Mouse (Mus musculus) gonadal fat pad, adult 2 months (tissue): Measurements from ENCODE around the gene Ddx6. TPM values are rescaled to one million over a fixed set of nuclear protein-coding genes. Genes with fewer than 3 reads are reported as not detected.

Experiments
- DNase-seq: peaks from one replicate; pipeline ENCODE4 v3.0.0-alpha.2; 2012; ENCODE audit warnings: low read depth
- polyA plus RNA-seq: library from polyadenylated mRNA; depleted of rRNA; stranded (reverse); fragments of >200 nt; gene quantifications from 2 replicates; pipeline ENCODE4 v1.2.3, GENCODE M21; 2012; rRNA removed

Ddx6 gene
- polyA plus RNA-seq, 1 experiment, result 22.8 TPM

DNA sequence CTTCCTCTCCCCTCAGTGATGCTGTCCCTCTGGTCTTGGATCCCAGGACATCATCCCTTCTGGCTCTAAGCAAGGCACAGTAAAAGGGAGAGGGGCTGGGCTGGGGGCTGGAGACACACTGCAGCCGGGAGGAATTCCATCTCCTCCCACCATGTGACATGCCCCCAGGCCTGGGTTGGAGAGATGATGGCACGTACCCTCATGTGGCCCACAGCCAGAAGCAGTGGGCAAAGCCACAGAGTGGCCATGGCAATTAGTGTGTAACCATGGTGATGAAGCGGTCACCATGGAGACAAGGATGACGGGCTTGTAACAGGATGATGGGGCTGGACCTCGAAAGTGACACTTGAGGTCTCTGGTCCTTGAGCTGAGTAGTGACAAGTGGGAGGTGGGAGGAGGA, 81.9 kb downstream of the Ddx6 start:
- DNase-seq, result no peak

DNA sequence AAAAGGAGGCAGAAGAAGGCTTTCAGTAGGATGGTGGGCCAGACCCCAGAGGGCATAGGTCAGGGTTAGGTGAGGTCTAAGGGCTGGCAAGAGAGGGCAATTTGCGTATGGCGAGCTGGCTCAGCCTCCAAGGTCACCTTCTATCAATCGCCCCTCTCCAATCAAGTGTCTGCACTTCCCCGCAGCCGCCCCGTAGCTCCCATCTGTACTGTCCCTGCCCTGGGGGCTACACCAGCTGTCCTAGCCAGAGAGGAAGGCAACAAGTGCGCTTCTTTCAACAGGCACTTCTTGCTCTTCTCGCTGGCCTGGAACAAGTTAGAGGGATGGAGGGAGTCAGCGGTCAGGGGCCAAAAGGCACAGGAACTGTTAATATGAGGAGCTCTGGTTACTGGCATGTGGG, 83.3 kb downstream of the Ddx6 start:
- DNase-seq, result no peak

Other genes with a start within 250 kb of the Ddx6 start
- gene Vps11, start 243.2 kb upstream of the Ddx6 start, polyA plus RNA-seq, result 42.6 and 46.1 TPM in 2 replicates
- gene Hyou1, start 225.4 kb upstream of the Ddx6 start, polyA plus RNA-seq, result 124 and 158 TPM in 2 replicates
- gene Slc37a4, start 208.0 kb upstream of the Ddx6 start, polyA plus RNA-seq, result 90.4 and 96.0 TPM in 2 replicates
- gene Rps25, start 197.8 kb upstream of the Ddx6 start, polyA plus RNA-seq, result 255 and 355 TPM in 2 replicates
- gene Trappc4, start 197.3 kb upstream of the Ddx6 start, polyA plus RNA-seq, result 63.4 and 83.7 TPM in 2 replicates
- 25.4 and 35.0 TPM in 2 replicates for gene Ccdc84, start 186.3 kb upstream of the Ddx6 start, polyA plus RNA-seq
- gene Foxr1, start 163.8 kb upstream of the Ddx6 start, polyA plus RNA-seq, result 0.05 TPM in 1 of 2 replicates, not detected in the other
- 5.7 and 7.3 TPM in 2 replicates for gene Upk2, start 149.9 kb upstream of the Ddx6 start, polyA plus RNA-seq
- gene Bcl9l, start 122.1 kb upstream of the Ddx6 start, polyA plus RNA-seq, result 31.3 and 54.0 TPM in 2 replicates
- 0.88 and 1.2 TPM in 2 replicates for gene Cxcr5, start 43.0 kb upstream of the Ddx6 start, polyA plus RNA-seq
- 0.45 TPM in 1 of 2 replicates, not detected in the other for gene Treh, start 68.3 kb downstream of the Ddx6 start, polyA plus RNA-seq
- 90.2 and 117 TPM in 2 replicates for gene Phldb1, start 130.3 kb downstream of the Ddx6 start, polyA plus RNA-seq
- gene Arcn1, start 163.0 kb downstream of the Ddx6 start, polyA plus RNA-seq, result 60.6 and 60.8 TPM in 2 replicates
- gene Ift46, start 163.0 kb downstream of the Ddx6 start, polyA plus RNA-seq, result 55.0 and 67.3 TPM in 2 replicates
- 2.9 and 3.3 TPM in 2 replicates for gene Tmem25, start 194.4 kb downstream of the Ddx6 start, polyA plus RNA-seq
- gene Ttc36, start 198.2 kb downstream of the Ddx6 start, polyA plus RNA-seq, result 1.3 and 3.0 TPM in 2 replicates